Mouse (Mus musculus) olfactory bulb, adult 2 months (tissue): ENCODE data around the gene Tubgcp6.

Source experiments
- CTCF ChIP-seq: fragments of 200-500 bp; IDR thresholded peaks from 2 replicates; pipeline ENCODE4 v1.5.1; 2012; ENCODE audit warnings: low read depth, mild to moderate bottlenecking, low read length, moderate library complexity; ENCODE audit not compliant: insufficient read depth
- POLR2A ChIP-seq: fragments of 200-500 bp; IDR thresholded peaks from 2 replicates; pipeline ENCODE4 v1.6.1; 2012; ENCODE audit warnings: mild to moderate bottlenecking, low read depth, low read length, moderate library complexity; ENCODE audit not compliant: insufficient read depth

DNA sequence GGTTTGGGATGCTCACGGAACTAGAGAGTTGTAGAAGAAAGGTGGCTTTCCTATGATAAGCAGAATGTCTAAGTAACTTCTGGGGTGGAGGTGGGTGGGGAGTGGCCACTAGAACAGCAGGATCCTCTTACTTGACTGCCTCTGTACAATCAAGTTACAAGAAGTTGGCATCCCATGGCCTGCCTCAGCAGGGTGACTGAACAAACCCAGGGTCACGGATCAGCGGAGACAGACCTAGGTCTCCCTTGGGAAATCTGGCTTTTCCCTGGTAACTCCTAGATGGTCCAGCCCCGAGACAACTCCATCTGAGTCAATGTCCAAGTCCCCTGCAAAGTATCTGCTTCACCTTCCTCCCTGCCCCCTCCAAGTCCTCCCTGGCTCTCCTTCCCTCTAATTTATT, 25.0 kb upstream of the Tubgcp6 start:
- TF ChIP-seq CTCF = no peak
- no peak for TF ChIP-seq POLR2A
